Mouse (Mus musculus) megakaryocyte progenitor cell, adult 5-6 weeks (primary cell): ENCODE results near the gene Tead4. TPM values are rescaled to one million over a fixed set of nuclear protein-coding genes. Genes with fewer than 3 reads are reported as not detected.

ENCODE experiments used
- ATAC-seq: replicated peaks from 2 replicates; pipeline ENCODE4 v1.8.0; 2016; ENCODE audit warnings: mild to moderate bottlenecking, moderate TSS enrichment, inconsistent platforms; ENCODE audit not compliant: poor library complexity
- total RNA-seq, 2 experiments: library from RNA; stranded (forward) in 1 of 2; stranded (reverse) in 1 of 2; fragments of 157-497, 149-512 nt in 1 of 2; fragments of 200-1000 nt in 1 of 2; gene quantifications; 2 replicates each; pipeline versions ENCODE4 v1.2.3 to v1.2.4; 2015 to 2017

The Tead4 gene
- total RNA-seq, 2 experiments from 2014 or later, result not detected

GRCm38 (mm10) chr6:128179651-128180050 is 121.0 kb downstream of the Tead4 start:
- ATAC-seq, result no peak

- peak; percentile 42; the same call in 1 of the 2 replicates for ATAC-seq
Observed at GRCm38 (mm10) chr6:128179247-128179646, 121.4 kb downstream of the Tead4 start.

GRCm38 (mm10) chr6:128178681-128179080 is 121.9 kb downstream of the Tead4 start:
- ATAC-seq, result no peak

Other genes starting within 250 kb of the Tead4 start
- gene Tspan9, start 157.2 kb downstream of the Tead4 start, total RNA-seq (2015), result 0.71 and 2.7 TPM in 2 replicates
- 2.8 and 4.4 TPM in 2 replicates for gene Tspan9, start 157.2 kb downstream of the Tead4 start, total RNA-seq (2017)
- 0.12 and 1.3 TPM in 2 replicates for gene Tulp3, start 55.0 kb upstream of the Tead4 start, total RNA-seq (2015)
- 0.20 and 0.29 TPM in 2 replicates for gene Tulp3, start 55.0 kb upstream of the Tead4 start, total RNA-seq (2017)
- 53.5 and 71.5 TPM in 2 replicates for gene Rhno1, start 62.1 kb upstream of the Tead4 start, total RNA-seq (2015)
- gene Rhno1, start 62.1 kb upstream of the Tead4 start, total RNA-seq (2017), result 47.8 and 54.8 TPM in 2 replicates
- gene Foxm1, start 62.1 kb upstream of the Tead4 start, total RNA-seq (2015), result 40.3 and 41.8 TPM in 2 replicates
- 12.3 and 15.5 TPM in 2 replicates for gene Foxm1, start 62.1 kb upstream of the Tead4 start, total RNA-seq (2017)
- gene Tex52, start 74.6 kb upstream of the Tead4 start, total RNA-seq (2015), result not detected in 2 replicates
- gene Tex52, start 74.6 kb upstream of the Tead4 start, total RNA-seq (2017), result 0.30 TPM in 1 of 2 replicates, not detected in the other
- not detected in 2 replicates for gene Gm44596, start 74.7 kb upstream of the Tead4 start, total RNA-seq (2015)
- gene Gm44596, start 74.7 kb upstream of the Tead4 start, total RNA-seq (2017), result not detected in 2 replicates
- not detected in 2 replicates for gene Nrip2, start 98.5 kb upstream of the Tead4 start, total RNA-seq (2015)
- not detected in 2 replicates for gene Nrip2, start 98.5 kb upstream of the Tead4 start, total RNA-seq (2017)
- gene Itfg2, start 124.1 kb upstream of the Tead4 start, total RNA-seq (2015), result 24.1 and 33.1 TPM in 2 replicates
- 12.9 and 15.6 TPM in 2 replicates for gene Itfg2, start 124.1 kb upstream of the Tead4 start, total RNA-seq (2017)
- gene Fkbp4, start 137.9 kb upstream of the Tead4 start, total RNA-seq (2015), result 124 and 149 TPM in 2 replicates
- gene Fkbp4, start 137.9 kb upstream of the Tead4 start, total RNA-seq (2017), result 373 and 394 TPM in 2 replicates
- gene Pzp, start 225.9 kb upstream of the Tead4 start, total RNA-seq (2015), result not detected in 2 replicates
- gene Pzp, start 225.9 kb upstream of the Tead4 start, total RNA-seq (2017), result not detected in 2 replicates